Mouse (Mus musculus) embryo, embryonic 10.5 days (tissue): ENCODE results near the gene Ormdl3.
"Not testable (repeated sequence)": the region's sequence is repeated elsewhere in the genome, so short reads cannot be mapped to it uniquely, and the experiment has no call there.

Experiments
- DNase-seq: peaks from one replicate; pipeline ENCODE4 v3.0.0-alpha.2; 2015; ENCODE audit warnings: low spot score

Ormdl3 gene

DNA sequence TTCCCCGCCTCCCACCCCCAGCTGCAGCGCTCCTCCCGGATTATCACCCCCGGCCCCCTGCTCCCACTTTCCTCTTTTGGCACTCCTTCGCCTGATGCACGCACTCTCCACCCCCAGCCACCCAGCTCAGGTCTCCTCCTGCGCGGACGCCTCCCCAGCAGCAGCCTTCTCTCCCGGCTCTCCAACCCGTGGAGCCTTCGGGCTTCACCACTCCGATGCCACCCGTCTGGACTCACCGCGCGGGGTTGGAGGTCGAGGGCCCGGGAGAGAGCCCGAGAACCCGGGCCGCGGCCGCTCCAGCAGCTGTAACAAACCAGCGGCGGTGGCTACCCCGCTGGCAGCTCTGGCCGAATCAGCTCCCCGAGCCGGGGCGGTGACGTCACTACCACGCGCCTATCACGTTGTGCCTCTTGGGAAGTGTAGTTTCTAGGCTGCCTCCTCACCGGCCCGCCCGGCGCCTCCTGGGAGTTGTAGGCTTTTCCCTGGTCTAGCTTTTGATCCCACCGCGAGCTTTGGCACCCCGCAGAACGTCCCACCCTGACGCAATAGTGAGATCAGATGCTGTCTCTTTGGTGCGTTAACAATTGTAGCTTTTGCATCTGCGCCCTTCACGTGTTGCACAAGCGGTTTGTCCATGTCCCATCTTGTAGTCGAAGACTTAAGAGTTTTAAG is at the start of gene Ormdl3:
Ormdl3 (minus strand) TSS at position 477 of the 672 bp plus-strand sequence.
- peak; percentile 100 for DNase-seq

DNA sequence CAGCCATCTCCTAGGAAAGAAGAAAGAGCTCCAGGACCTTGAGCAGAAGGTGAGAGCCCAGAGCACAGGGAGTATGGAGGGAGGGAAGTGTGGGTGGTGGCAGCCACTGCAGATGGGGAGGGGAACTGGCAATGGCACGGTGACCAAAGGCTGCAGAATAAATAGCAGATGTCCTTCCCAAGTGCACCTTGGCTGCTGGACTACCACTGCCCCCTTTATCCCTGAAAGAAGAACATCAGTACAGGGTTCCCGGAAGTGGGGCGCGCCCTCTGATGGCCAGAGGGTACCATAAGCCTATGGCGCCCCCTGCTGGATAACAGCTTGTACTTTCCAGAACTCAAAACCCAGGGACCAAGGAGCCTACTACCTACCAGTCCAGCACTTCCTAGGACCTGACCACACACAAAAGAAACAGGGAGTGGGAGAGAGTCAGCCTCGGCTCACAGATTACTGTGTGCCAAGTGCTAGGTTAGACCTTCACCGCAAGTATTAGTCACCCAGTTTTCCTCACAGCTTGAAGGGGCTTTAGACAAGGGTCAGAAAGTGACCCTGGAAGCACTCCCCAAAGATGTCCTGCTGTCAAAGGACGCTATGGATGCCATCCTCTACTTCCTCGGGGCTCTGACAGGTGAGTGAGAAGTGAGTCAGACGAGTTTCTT is 48.3 kb upstream of the Ormdl3 start:
- DNase-seq: peak; percentile 34

DNA sequence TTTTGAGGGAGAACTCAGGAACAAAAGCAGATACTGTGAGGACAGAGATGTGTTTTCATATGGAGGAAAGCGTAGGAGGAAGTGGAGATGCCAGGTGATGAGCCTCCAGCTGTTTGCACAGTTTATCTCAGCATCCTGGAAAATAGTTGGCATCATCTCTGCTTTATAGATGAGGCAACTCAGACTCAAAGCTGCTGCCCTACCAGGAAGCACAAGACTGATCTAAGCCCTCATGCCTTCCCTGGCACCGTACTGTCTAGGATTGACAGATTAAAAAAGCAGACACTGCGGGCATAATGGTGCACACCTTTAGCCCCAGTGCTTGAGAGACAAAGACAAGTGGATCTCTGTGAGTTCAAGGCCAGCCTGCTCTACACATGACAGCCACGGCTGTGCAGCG is 43.5 kb upstream of the Ormdl3 start:
- no peak for DNase-seq

DNA sequence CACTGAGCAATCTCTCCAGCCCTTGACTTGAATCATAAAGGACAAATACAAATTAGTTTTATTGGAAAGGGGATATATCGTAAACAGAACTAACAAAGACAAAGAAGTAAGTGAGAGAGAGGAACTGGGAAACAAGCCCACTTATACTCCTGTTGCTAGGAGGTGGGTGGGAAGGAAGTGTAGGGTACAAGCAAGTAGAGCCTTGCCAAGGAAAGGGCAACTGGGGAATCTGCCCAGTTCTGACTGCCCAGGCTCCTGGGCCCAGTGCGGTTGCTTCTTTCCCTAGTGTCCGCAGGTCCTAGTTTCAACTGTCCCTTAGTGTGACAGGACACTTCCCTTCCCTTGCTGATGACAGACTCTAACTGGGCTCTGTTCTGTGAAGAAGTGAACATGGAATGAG is 41.5 kb upstream of the Ormdl3 start:
- DNase-seq: no peak

DNA sequence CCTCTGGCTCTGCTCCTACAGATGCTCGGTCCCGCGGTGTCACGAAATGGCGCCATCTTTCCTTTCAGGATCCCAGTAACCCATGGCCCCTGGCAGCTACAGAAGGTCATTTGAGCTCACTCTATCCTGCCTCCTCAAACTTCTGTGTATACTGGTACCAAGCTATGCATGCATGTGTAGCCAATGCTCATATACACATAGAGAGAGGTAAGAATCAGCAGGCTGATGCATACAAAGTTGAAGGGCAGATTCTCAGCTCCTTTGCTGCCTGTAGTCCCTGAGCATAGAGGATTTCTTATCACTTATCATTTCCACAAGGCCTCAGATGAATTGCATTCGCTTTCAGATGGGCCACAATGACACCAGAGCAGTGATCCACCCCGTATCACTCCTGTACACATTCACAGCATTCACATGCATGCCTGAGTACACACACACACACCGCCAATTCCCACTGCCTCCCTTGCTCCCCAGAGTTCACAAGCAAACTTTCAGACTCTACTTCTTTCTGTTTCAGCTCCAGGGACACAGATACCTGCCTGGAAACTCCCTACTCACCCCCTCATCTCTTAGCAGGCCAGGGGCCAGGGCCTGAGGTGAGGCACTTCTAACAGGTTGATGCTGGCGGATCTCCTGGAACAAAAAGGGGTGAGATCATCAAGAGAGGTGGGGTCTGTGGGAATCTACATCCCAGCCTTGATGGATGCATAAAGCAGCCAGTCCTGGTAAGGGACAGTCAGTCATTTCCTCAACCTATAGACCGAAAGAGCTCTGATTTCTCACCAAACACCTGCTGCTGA is 38.6 kb upstream of the Ormdl3 start, which contains the start of the genes Gm12355 and Gsdma3:
Gm12355 (minus strand) TSS at position 51 of the 800 bp plus-strand sequence.
Gsdma3 (plus strand) TSS at position 750 of the 800 bp plus-strand sequence.
- no peak for DNase-seq

DNA sequence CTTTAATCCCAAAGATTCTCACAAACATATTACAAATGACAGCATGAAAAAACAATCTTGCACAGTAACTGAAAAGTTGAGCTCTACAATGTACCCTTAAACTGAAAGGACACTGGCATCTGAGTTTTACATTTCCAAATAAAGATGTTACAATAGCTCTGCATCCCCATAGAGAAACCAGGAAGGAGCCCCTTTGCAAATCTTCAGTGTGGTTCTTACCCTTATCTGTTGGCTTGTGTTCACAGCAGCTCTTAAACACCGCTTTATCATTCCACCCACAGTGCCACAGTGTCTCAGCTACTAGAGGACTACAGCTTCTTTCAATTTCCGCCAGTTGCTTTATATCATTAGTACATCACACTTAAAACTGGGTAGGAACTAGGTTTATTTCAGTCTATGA is 37.2 kb upstream of the Ormdl3 start:
- DNase-seq: not testable (repeated sequence)

DNA sequence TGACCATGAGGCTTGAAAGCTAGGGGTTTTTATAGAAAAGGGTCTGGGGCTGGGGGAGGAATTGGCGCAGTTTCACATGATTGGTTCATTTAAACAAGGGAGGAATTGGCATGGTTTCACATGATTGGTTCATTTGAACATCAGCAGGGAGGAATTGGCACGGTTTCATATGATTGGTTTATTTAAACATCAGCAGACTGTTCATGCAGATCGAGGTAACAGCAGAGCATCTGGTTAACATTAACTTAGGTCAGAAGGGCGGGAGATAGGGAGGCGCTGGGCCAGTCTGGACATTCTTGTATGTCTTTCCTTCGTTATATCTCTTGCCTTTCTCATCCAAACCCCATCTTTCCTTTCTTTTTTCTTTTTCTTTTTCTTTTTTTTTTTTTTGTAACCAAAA is 36.8 kb upstream of the Ormdl3 start:
- not testable (repeated sequence) for DNase-seq

DNA sequence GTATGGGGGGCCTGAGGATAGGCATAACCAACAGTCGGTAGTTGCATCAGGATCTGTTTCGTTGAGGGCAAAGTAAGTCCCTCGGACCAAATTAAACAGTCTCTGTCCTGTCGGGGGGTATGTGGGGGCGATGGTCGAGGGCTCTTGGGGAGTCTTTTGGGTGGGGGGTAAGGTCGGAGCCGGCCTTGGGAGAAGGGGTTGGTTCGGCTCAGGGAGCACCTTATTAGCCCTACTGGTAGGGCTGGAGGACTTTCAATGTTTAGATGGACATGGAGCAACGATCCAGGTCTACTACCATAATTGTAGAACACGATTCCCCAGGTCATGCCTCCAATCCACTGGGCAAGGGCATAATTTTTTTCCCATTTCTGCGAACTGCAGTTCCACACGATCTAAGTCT is 33.6 kb upstream of the Ormdl3 start:
- DNase-seq: no peak

DNA sequence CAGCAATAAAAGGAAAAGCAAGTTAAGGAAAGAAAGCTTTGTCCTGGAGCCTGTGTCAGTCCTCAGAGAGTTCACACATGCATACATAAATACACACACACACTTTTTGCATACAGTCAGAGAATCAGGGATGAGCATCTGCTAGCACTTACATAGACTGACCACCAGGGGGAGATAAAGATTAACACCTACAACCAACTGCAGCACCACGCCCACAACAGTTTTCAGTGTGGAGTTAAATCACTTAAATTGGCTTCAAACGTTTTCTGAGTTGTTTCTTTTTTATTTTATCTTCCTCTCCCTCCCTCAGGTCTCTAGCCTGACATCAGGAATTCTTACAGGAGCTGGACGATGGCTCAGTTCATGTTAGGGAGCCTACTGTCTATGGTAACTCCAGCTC is 19.6 kb upstream of the Ormdl3 start:
- DNase-seq: peak; percentile 81

DNA sequence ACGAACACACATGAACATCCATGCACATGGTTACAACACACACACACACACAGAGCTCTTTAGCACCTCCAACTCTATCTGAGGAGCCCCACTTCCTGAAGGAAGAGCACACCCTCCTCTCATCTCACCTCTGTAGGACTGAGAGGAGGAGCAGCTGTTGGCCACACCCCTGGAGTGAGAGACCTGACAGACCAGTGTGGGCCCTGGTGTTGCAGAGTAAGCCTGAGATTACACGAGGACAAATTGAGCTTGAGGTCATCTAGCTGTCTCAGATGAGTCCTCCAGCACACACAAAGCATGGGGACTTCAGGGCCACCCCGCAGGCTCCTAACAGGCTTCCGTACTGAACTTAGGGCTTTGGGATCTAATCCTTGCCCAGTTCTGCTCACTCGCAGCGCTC is 17.7 kb upstream of the Ormdl3 start:
- not testable (repeated sequence) for DNase-seq

DNA sequence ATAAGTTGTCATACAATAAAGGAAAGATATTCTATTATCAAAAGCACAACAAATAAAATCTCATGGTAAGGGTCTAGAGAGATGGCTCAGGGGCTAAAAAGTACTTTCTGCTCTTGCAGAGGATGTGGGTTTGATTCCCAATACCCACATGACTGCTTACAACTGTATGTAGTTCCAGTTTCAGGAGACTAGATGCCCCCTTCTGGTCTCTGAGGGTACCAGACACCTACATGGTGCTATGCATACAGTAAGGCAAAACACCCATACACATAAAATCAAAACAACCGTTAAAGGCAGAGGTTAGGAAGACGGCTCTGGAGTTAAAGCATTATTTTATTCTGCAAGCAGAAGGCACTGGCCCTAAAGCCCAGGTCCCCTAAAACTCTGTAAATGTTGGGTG is 16.8 kb upstream of the Ormdl3 start:
- DNase-seq: no peak

DNA sequence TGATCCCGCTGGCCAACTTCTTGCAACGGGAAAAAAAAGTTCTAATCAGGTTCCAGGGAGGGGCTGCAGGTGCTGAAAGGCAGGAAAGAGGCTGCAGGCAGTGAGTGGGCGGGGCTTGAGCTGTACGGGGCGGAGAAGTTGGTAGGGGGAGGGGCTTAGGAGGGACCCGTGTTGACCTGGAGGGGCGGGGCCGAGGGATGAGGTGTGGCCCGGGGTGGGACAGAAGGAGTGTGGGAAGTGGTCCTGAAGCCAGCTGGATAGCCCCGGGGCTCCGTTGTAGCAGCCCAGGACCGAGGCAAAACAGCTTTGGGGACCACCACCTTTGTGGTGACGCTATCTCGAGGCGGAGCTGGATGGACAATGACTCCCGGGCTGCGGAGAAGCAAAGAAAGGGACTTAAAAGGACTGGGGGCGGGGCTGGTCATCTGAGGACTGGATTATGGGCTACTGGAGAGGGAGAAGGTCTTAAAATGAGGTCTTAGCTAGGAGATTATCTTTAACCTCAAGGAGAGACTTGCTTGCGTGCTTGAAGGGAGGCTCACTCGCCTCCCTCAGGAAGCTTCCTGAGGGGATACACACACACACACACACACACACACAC is 15.0 kb upstream of the Ormdl3 start:
- peak; percentile 81 for DNase-seq

DNA sequence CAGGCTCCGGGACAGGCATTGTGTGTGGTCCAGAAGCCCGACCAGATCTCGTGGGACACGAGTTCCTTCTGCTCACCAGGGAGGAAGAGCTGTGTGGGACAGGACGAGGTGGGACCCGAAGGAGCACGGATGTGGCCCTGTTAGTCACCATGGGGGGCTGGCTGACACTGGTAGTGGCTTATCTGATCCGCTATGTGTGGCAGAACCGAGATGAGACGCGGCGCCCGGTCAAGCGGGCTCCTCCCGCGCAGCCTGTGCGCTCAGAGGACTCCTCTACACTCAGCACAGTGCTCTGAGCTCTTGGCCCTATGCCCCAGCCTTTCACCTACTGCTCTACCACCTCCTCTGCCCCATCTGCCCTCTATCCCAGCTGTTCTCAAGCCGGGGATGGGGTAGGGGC is 12.1 kb upstream of the Ormdl3 start:
- DNase-seq: no peak

DNA sequence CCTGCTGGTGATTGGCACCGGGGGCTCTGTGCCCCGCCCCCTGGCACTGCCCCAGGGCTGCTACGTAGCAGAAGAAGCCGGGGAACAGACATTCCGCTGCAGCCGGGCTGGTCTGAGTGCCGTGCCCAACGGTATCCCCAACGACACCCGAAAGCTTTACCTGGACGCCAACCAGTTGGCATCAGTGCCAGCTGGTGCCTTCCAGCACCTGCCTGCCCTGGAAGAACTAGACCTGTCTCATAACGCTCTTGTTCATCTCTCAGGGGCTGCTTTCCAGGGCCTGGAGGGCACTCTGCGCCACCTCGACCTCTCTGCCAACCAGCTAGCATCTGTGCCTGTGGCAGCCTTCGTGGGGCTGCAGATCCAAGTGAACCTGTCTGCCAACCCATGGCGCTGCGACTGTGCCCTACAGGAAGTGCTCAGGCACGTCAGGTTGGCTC is 11.7 kb upstream of the Ormdl3 start:
- no peak for DNase-seq

DNA sequence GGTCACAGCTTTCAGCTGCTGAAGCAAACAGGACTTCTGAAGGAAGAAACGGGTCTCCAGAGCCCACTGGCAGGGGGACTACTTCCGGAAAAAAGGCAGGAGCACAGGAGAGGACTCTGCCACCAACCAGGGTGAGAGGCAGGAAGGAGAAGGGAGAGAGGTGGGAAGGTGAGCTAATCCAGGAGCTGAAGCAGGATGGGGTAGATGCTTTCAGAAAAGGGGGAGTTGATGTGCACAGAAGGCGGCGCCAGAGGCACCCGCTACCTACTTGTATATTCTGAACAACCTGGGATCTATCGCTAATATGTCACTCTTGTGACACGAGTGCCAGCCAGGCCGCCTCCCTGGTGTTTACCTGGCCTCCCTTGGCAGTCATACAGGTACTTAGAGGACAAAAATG is 10.8 kb upstream of the Ormdl3 start, which contains the start of gene Lrrc3c:
Lrrc3c (plus strand) TSS at position 301 of the 400 bp plus-strand sequence.
- DNase-seq: no peak

DNA sequence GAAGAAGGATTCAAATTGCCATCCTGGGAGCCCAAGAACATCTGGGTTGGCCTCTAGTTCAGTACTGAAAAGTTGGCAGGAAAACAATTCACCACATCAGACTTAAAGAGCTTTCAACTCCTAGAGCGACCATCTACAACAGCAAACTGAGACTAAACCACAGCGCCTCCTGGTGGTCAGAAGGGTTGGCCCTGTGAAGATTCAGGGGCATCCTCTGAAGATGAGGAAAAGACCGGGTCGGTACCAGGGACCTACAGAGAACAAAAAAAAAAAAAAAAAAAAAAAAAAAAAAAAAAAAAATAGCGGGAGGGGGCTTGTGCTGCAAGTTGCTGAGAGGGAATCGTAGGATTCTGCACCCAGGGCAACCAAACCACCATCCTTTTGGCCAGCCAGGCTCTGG is 10.2 kb upstream of the Ormdl3 start:
- peak; percentile 80 for DNase-seq

DNA sequence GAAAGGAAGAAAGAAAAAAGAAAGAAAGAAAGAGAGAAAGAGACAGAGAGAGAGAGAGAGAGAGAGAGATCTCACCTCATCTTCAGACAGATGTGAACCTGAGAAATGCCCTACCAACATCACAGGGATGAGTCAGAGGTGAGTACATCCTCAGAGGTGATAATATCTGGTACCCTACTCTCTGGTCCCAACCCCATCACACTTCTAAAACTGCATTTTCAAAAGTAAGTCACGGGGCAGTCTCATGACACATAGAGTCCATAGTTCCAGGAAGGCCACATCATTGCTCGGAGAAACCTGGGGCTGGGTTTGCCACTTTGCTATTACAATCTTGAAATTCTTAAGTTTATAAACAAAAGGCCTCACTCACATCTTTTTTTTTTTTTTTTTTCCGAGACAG is 8.8 kb upstream of the Ormdl3 start:
- no peak for DNase-seq

DNA sequence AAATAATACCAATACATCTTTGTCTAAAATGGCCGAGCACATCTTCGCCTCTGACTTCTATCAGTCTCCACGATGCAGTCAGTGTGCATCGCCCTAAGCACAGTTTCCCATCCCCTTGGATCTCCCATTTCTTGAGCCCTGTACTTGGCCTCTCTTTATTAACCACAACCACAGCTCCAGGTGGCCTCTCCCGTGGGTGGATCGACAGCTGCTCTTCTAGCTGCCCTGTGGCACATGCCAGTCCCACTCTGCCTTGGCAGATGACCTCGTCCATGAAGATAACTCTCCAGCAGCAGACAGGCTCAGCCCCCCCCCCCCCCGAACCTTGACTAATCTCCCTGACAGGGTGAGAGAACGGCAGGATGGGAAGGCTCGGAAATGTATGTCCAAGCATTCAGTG is 8.3 kb upstream of the Ormdl3 start:
- DNase-seq: no peak

DNA sequence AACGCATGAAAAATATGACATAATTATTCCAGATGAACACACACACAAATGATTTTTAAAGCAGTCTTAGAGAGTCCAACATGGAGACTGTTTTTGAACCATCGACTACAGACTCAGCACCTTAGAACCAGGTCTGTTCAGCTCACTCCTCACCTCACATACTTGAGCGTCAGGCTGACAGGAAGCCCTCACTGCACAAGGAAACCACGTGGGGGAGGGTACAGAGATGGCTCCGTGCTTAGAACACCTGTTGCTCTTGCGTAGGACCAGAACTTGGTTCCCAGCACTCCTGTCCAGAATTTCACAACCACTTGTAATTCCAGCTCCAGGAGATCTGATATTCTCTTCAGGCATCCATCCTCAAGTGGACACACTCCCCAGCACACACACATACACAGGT is 7.9 kb upstream of the Ormdl3 start:
- no peak for DNase-seq

DNA sequence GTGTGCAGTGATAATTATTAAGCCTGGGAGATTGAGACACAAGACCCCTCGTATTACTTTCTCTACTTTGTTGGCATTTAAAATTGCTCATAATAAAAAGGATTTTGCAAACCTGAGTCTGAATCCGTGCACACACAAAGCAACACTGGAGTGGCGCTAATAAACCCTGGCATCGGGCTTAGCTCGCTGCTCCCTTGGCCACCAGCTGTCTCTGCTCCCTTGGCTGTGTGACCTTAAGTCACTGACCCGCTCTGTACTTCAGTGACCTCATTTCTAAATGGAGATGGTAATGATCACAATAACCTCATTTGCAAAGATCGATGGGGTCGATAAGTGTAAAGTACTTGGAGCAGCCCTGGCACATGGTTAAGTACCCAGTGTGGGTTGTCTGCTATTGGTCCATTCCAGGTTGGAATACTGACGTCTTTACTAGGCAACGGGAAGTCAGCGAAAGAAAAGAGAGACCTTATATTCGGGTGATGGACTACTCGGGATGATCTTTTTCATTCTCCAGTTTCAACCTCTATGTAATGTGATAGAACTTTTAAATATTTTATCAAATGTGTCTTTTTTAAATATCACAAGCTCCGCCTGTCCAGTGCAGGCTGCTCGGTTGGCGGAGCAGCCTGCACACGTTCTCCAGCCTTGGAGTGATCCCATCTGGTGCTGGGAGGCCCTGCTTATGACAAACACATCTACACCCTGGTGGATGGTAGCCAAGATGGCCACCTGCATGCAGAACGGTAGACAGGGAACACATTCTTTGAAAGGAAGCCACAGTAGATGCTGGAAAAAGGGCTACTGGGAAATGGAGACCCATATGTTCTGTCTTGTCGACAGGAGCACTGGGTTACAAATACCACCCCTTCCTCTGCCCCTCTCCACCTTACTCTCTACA is 3.6 kb upstream of the Ormdl3 start:
- DNase-seq: no peak

DNA sequence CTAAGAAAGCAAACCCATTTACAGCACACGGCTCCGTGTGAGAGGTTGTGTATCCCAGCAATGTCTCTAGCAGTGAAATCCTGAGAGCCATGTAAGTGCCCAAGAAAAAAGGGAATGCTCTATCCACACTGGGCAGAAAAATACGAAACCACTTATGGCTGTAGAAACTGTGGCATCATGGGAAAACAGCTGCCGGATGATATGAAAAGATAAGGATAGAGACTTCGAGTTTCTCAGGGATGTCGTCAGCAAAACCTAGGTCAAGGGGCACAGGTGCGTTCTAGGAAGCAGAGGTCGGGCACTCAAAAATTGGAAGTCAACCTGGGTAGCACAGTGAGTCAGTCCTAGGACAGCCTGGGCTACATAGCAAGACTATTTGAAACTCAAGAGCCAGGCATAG is 2.1 kb upstream of the Ormdl3 start:
- no peak for DNase-seq
